Comparison of ENCODE assay signal across 26 mouse cellular contexts in the genomic region with DNA sequence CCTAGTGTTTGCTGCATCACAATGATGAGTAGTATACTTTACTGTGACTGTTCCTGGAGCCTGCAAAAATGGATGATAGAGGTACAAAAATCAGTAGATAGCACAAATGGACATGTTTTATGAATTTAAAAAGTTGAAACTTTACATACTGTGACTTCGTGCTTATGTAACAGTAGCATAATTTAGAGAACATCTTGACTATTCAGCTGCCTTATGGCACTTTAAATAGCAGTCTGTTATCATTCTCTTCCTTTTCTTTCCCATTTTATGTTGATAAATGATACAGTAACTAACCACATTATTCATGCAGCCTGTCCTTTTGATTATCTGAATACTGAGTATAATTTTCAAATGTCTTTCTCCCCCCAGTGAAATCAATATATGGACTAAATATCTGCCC.
"Had no signal": no experiment of that assay in that cellular context is flagged by ENCODE, and none has a peak within 500 bp of the region (broad histone marks: within the 10 kb centered on the region; RNA-seq: fewer than 3 reads in every experiment).

No protein-coding gene starts in this region.

- ATAC-seq: hindbrain, postnatal 0 days; intestine, embryonic 16.5 days; liver, embryonic 12.5 days had no signal

- H3K27ac ChIP-seq: gastrocnemius, adult 2 months; heart, embryonic 13.5 days; heart, embryonic 15.5 days; hindbrain, embryonic 13.5 days; hindbrain, embryonic 15.5 days; hindbrain, postnatal 0 days; kidney, embryonic 15.5 days; kidney, postnatal 0 days; limb, embryonic 13.5 days; limb, embryonic 15.5 days; liver, embryonic 12.5 days; liver, embryonic 14.5 days had no signal

- H3K4me3 ChIP-seq: gastrocnemius, adult 2 months; heart, embryonic 13.5 days; heart, embryonic 15.5 days; hindbrain, embryonic 13.5 days; hindbrain, embryonic 15.5 days; kidney, embryonic 15.5 days; left cerebral cortex, adult 2 months; limb, embryonic 13.5 days; limb, embryonic 15.5 days; liver, embryonic 12.5 days had no signal

- DNase-seq: gastrocnemius, adult 2 months; gastrocnemius, postnatal 10 days; gastrocnemius, postnatal 25 days; heart, adult 18-20 months; heart, postnatal 14 days; heart, postnatal 36 days; kidney, adult 11 months; kidney, adult 2 months; kidney, adult 9 months; kidney, postnatal 14 days; kidney, postnatal 36 days; left cerebral cortex, postnatal 4 days; lung, adult 18-20 months had no signal
